Mouse (Mus musculus) lung, postnatal 0 days (tissue): Measurements from ENCODE around the gene Elovl1. TPM values are rescaled to one million over a fixed set of nuclear protein-coding genes. Genes with fewer than 3 reads are reported as not detected.
A peak's percentile ranks its signal among the peaks of the same experiment; 100 is the strongest.

Experiments
- ATAC-seq: fragments of 200-750 bp; cut with Nextera tagmentation; 2 replicates; pipeline ENCODE4 v1.8.0; 2017; ENCODE audit warnings: moderate library complexity
- DNase-seq: peaks from one replicate; pipeline ENCODE4 v3.0.0-alpha.2; 2016; ENCODE audit warnings: low spot score
- H3K27ac ChIP-seq: fragments of 300-500 bp; sonication (generic); 2 replicates; pipeline ENCODE4 v1.5.1; 2014; ENCODE audit warnings: antibody characterized with exemption, mild to moderate bottlenecking, low read length, mixed read lengths
- H3K27me3 ChIP-seq: fragments of 300-500 bp; sonication (generic); replicated peaks from 2 replicates; pipeline ENCODE4 v1.6.1; 2014; ENCODE audit warnings: low read length, mixed read lengths; ENCODE audit not compliant: insufficient read depth
- H3K36me3 ChIP-seq: fragments of 300-500 bp; sonication (generic); 2 replicates; pipeline ENCODE4 v1.6.1; 2014; ENCODE audit warnings: low read length, mixed read lengths; ENCODE audit not compliant: insufficient read depth
- H3K4me1 ChIP-seq: fragments of 300-500 bp; sonication (generic); 2 replicates; pipeline ENCODE4 v1.6.1; 2014; ENCODE audit warnings: antibody characterized with exemption, low read depth, low read length, mixed read lengths; ENCODE audit not compliant: insufficient read depth
- H3K4me2 ChIP-seq: fragments of 300-500 bp; sonication (generic); replicated peaks from 2 replicates; pipeline ENCODE4 v1.6.1; 2014; ENCODE audit warnings: low read depth, mild to moderate bottlenecking, low read length, moderate library complexity, mixed read lengths
- H3K4me3 ChIP-seq: fragments of 300-500 bp; sonication (generic); 2 replicates; pipeline ENCODE4 v1.5.1; 2014; ENCODE audit warnings: low read depth, low read length
- H3K9ac ChIP-seq: fragments of 300-500 bp; sonication (generic); replicated peaks from 2 replicates; pipeline ENCODE4 v1.6.1; 2014; ENCODE audit warnings: low read depth, mild to moderate bottlenecking
- H3K9me3 ChIP-seq: fragments of 300-500 bp; sonication (generic); 2 replicates; pipeline ENCODE4 v1.6.1; 2016; ENCODE audit warnings: low read length, mixed read lengths
- CTCF ChIP-seq: IDR thresholded peaks from 2 replicates; pipeline ENCODE4 v1.5.1; 2016; ENCODE audit warnings: antibody characterized with exemption, mild to moderate bottlenecking
- EP300 ChIP-seq: IDR thresholded peaks from 2 replicates; pipeline ENCODE4 v1.6.1; 2016; ENCODE audit warnings: antibody characterized with exemption, mild to moderate bottlenecking, control low read depth
- WGBS: fragments of 180-500 bp; shearing (Covaris S2); extraction: QIAGEN DNeasy Blood & Tissue Kit; methylation state at CpG from one replicate; pipeline ENCODE4 v1.1.7; 2014; 5-methylcytosine and 5-hydroxymethylcytosine counted together
- polyA plus RNA-seq: library from polyadenylated mRNA; unstranded; fragments of >200 nt; fragmentation: Nextera tagmentation; extraction: Ambion mirVana; gene quantifications from 2 replicates; pipeline ENCODE4 v1.2.1, GENCODE M21; 2015

Gene Elovl1
- polyA plus RNA-seq, 1 experiment from 2014 or later = 351 TPM

DNA sequence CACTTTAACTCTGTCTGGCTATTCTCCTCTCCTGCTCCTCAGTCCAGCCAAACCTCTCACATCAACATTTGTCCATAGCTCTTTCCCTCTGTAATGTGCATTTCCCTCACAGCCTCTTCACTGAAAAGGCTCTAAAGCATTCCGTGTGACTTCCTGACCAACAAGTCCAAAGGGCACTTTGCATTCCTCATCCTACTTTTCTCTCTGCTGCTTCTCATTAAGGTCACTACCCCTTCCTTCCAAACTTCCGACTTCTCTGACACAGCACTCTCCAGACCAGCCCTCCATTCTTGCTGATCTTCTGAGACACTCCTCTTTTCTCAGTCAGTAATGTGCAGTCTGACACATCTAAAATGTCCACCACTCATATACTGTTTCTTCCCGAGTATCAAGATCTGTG is 31.5 kb upstream of the Elovl1 start:
- WGBS = 48% methylated on average over 3 of the region's 3 CpGs
- no peaks in the 10 kb centered on the region for H3K27me3 ChIP-seq
- no peak overlapping the region for H3K4me2 ChIP-seq
- H3K27ac ChIP-seq = peak overlapping the region; percentile 6; the same call in 1 of the 2 replicates
- H3K9ac ChIP-seq = no peak overlapping the region
- ATAC-seq (peak; percentile 73), DNase-seq (peak; percentile 88)
- peaks cover 33% of the 10 kb centered on the region for H3K36me3 ChIP-seq
- TF ChIP-seq EP300 (peak; percentile 75), CTCF (no peak)
- H3K4me3 ChIP-seq = no peak overlapping the region
- no peaks in the 10 kb centered on the region for H3K9me3 ChIP-seq
- 0 out of 2 replicates have a peak, but pooled peaks cover 3% of the 10 kb centered on the region for H3K4me1 ChIP-seq

DNA sequence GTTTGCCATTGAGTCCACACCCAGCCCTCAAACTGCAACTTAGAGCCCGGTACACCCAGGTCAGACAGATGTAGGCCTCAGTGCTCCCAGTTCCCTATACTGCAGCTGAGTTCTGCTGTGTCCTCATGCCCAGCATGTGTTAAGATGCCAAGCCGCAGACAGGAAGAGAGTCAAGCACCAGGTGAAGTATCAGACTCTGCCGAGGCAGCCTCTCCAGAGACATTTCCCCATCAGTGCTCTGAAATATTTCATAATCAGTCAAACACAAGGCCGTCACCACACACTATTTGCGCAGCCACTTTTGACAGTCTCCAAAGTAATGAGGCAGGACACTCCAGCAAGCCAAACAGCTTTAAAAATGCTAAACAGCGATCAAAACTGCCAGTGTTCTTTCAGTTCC is 29.5 kb upstream of the Elovl1 start:
- TF ChIP-seq EP300 = peak; percentile 83
- no peak for TF ChIP-seq CTCF

GRCm38 (mm10) chr4:118401421-118401820 is 26.5 kb upstream of the Elovl1 start:
- H3K9me3 ChIP-seq = no peaks in the 10 kb centered on the region
- no peaks in the 10 kb centered on the region for H3K4me1 ChIP-seq
- DNase-seq (no peak), ATAC-seq (no peak)
- H3K9ac ChIP-seq = no peak overlapping the region
- peaks cover 31% of the 10 kb centered on the region; the same call in 1 of the 2 replicates for H3K36me3 ChIP-seq
- 86% methylated on average over 3 of the region's 3 CpGs for WGBS
- H3K4me2 ChIP-seq = no peak overlapping the region
- H3K27ac ChIP-seq = no peak overlapping the region
- TF ChIP-seq CTCF = no peak
- no peak for TF ChIP-seq EP300
- H3K4me3 ChIP-seq = no peak overlapping the region
- no peaks in the 10 kb centered on the region for H3K27me3 ChIP-seq

More for the DNA sequence above, 29.5 kb upstream of the Elovl1 start:
- Histone ChIP-seq H3K4me2 (no peak overlapping the region), H3K4me3 (no peak overlapping the region), H3K4me1 (0 out of 2 replicates have a peak, but pooled peaks cover 3% of the 10 kb centered on the region), H3K27me3 (no peaks in the 10 kb centered on the region), H3K9me3 (no peaks in the 10 kb centered on the region), H3K27ac (peak overlapping the region; percentile 72; the same call in 1 of the 2 replicates), H3K36me3 (peaks cover 31% of the 10 kb centered on the region; the same call in 1 of the 2 replicates), H3K9ac (no peak overlapping the region)
- ATAC-seq (peak; percentile 85), DNase-seq (peak; percentile 90)
- 71% methylated on average over 6 of the region's 6 CpGs for WGBS

DNA sequence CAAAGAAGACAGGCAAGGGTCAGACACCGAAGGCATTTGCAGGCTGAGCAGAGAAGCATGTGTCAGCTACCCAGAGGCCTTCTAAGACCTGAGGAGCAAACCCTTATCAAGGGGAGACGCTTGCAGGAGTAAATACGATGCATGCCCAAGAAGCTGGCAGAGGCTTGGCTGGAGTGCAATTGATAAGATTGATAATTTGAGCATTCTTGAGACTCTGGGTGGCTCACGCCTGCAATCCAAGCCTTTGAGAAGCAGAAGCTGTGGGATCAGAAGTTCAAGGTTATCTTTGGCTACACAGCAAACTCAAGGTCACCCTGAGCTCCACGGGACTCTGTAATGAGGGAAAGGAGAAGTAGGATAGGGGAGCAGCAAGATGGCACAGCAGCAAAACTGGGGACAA is 26.0 kb upstream of the Elovl1 start:
- Histone ChIP-seq H3K4me1 (no peaks in the 10 kb centered on the region), H3K36me3 (peaks cover 31% of the 10 kb centered on the region; the same call in 1 of the 2 replicates)
- no peak for ATAC-seq

DNA sequence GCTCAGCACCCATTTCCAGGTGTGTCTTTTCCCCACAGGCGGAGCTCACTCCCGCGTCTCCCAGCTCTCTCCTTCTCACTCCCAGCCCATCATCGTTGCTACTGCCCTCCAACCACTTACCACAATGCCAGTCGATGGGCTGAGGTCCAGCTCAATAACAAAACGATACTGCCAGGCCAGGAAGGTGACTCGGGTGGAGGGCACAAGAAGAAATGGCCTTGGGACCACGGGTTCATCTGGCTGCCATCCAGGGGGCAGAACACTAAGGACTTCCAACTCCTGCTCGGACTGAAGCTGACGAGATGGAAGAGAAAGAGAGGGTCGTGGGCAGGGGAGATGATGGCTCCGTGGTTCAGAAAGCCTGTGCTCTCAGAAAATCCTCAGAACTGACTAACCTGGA is 25.2 kb upstream of the Elovl1 start:
- Histone ChIP-seq H3K27me3 (no peaks in the 10 kb centered on the region), H3K27ac (no peak overlapping the region), H3K4me3 (no peak overlapping the region), H3K4me1 (no peaks in the 10 kb centered on the region), H3K9me3 (no peaks in the 10 kb centered on the region), H3K4me2 (no peak overlapping the region), H3K36me3 (peaks cover 31% of the 10 kb centered on the region; the same call in 1 of the 2 replicates), H3K9ac (no peak overlapping the region)
- ATAC-seq (no peak), DNase-seq (no peak)
- TF ChIP-seq CTCF (no peak), EP300 (no peak)
- 89% methylated on average over 12 of the region's 12 CpGs for WGBS

More for the DNA sequence above, 26.0 kb upstream of the Elovl1 start:
- H3K9me3 ChIP-seq = no peaks in the 10 kb centered on the region
- H3K27ac ChIP-seq = no peak overlapping the region
- DNase-seq = no peak
- H3K4me3 ChIP-seq = no peak overlapping the region
- WGBS = 89% methylated on average over 5 of the region's 5 CpGs
- H3K9ac ChIP-seq = no peak overlapping the region
- TF ChIP-seq EP300 (no peak), CTCF (no peak)
- no peaks in the 10 kb centered on the region for H3K27me3 ChIP-seq
- no peak overlapping the region for H3K4me2 ChIP-seq

DNA sequence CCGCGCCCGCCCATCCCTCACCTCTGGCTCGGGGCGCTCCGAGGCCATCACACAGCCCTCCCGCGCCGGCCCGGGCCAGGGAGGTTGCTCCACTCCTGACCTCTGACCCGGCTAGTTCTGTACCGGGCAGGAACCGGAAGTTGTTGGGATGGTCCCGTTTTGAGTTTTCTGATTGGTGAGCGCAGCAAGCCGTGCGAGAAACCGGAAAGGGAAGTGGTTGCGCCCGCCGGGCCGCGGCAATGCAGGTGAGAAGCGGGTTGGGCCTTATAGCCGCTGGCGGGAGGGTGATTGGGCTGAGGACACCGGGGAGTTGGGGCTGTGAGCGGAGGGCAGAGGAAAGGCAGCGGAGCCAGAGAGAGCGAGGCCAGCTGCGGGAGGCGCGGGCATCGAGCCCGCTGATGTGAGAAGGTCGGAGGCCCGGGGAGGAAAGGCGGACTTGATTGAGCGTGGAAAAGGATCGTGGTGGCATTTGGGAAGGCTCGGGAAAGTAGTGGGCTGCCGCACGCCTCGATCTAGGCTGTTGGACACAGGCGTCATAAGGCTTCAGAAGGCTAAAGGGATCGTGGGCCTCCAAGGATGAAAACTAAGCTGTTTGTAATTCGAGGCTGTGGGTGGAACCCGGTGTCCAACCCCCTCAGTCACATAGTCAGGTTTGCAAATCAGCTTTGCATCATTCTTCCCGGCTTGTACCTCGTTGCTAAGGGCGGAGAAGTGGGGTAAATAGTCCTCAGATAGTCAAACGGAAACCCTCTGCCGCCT is 18.6 kb upstream of the Elovl1 start, which contains the start of the genes Szt2 and Med8:
Szt2 (minus strand) TSS at position 132 of the 759 bp plus-strand sequence.
Med8 (plus strand) TSS at position 196 of the 759 bp plus-strand sequence.
- TF ChIP-seq CTCF = no peak
- 0 out of 2 replicates have a peak, but pooled peaks have one; percentile 34 for TF ChIP-seq EP300
- peaks cover 10% of the 10 kb centered on the region; the same call in 1 of the 2 replicates for H3K4me1 ChIP-seq
- peak within 1 kb of the TSS; percentile 75 for H3K4me3 ChIP-seq
- ATAC-seq = peak; percentile 99
- no peaks in the 10 kb centered on the region for H3K9me3 ChIP-seq
- under 1% methylated on average over 53 of the region's 53 CpGs for WGBS
- peak; percentile 98 for DNase-seq
- peaks cover 21% of the 10 kb centered on the region for H3K36me3 ChIP-seq
- peak within 1 kb of the TSS; percentile 86 for H3K27ac ChIP-seq
- H3K9ac ChIP-seq = peak within 1 kb of the TSS; percentile 90
- peak within 1 kb of the TSS; percentile 76 for H3K4me2 ChIP-seq
- H3K27me3 ChIP-seq = no peaks in the 10 kb centered on the region
